Mouse (Mus musculus): ENCODE data around the gene Cdk10. TPM values are rescaled to one million over a fixed set of nuclear protein-coding genes. Genes with fewer than 3 reads are reported as not detected.
A peak's percentile ranks its signal among the peaks of the same experiment; 100 is the strongest.
"Not testable (repeated sequence)": the region's sequence is repeated elsewhere in the genome, so short reads cannot be mapped to it uniquely, and the experiment has no call there.

Gene Cdk10
- 10 to 100 TPM; 14.2 to 18.7 TPM for total RNA-seq (2021)
- long read RNA-seq, experiment 1, transcript Cdk10-201 (13 exons, 1,642 nt), result major isoform, 6 of 12 reads
- long read RNA-seq, experiment 1, partial matches to known transcripts, result 2 of 12 reads
- long read RNA-seq, experiment 1, other reads (novel, unspliced or antisense), result 4 of 12 reads
- long read RNA-seq, experiment 2, partial matches to known transcripts, result 0 of 9 reads
- long read RNA-seq, experiment 2, other reads (novel, unspliced or antisense), result 2 of 9 reads

GRCm38 (mm10) chr8:123224278-123225266 is at the start of gene Cdk10:
Gene Cdk10, plus strand, starts transcription at chr8:123224842.
- peak; percentile 92 for DNase-seq

- DNase-seq, result peak; percentile 37
These were observed 43.3 kb upstream of the Cdk10 start for GRCm38 (mm10) chr8:123181391-123181790.

GRCm38 (mm10) chr8:123185566-123186409 is 38.9 kb upstream of the Cdk10 start, which contains the start of gene Dpep1:
Gene Dpep1, plus strand, starts transcription at chr8:123186242.
- peak; percentile 37 for DNase-seq

- DNase-seq, result no peak
These were observed 36.6 kb upstream of the Cdk10 start for GRCm38 (mm10) chr8:123188006-123188405.

- no peak for DNase-seq
These were observed 35.8 kb upstream of the Cdk10 start for GRCm38 (mm10) chr8:123188841-123189240.

- peak; percentile 85 for DNase-seq
These were observed 34.0 kb upstream of the Cdk10 start for GRCm38 (mm10) chr8:123190678-123191077.

- no peak for DNase-seq
These were observed 32.7 kb upstream of the Cdk10 start for GRCm38 (mm10) chr8:123191908-123192307.

GRCm38 (mm10) chr8:123193771-123194170 is 30.9 kb upstream of the Cdk10 start:
- no peak for DNase-seq

- not testable (repeated sequence) for DNase-seq
These were observed 27.6 kb upstream of the Cdk10 start for GRCm38 (mm10) chr8:123197016-123197415.

GRCm38 (mm10) chr8:123199864-123200263 is 24.8 kb upstream of the Cdk10 start:
- DNase-seq, result no peak

- peak; percentile 79 for DNase-seq
These were observed 22.4 kb upstream of the Cdk10 start for GRCm38 (mm10) chr8:123202288-123202687.

GRCm38 (mm10) chr8:123203571-123203970 is 21.1 kb upstream of the Cdk10 start:
- no peak for DNase-seq

- no peak for DNase-seq
These were observed 12.8 kb upstream of the Cdk10 start for GRCm38 (mm10) chr8:123211876-123212275.

GRCm38 (mm10) chr8:123212321-123213117 is 12.1 kb upstream of the Cdk10 start, which contains the start of the genes Chmp1a and Spata33:
Gene Chmp1a, minus strand, starts transcription at chr8:123212763.
Gene Spata33, plus strand, starts transcription at chr8:123212832.
- peak; percentile 89 for DNase-seq

GRCm38 (mm10) chr8:123213118-123213772 is 11.4 kb upstream of the Cdk10 start:
- DNase-seq, result no peak

- DNase-seq, result no peak
These were observed 9.2 kb upstream of the Cdk10 start for GRCm38 (mm10) chr8:123215430-123215829.

GRCm38 (mm10) chr8:123220917-123221316 is 3.7 kb upstream of the Cdk10 start:
- DNase-seq, result no peak

GRCm38 (mm10) chr8:123228416-123228815 is 3.8 kb downstream of the Cdk10 start:
- DNase-seq, result no peak

- not testable (repeated sequence) for DNase-seq
These were observed 5.7 kb downstream of the Cdk10 start for GRCm38 (mm10) chr8:123230326-123230725.

GRCm38 (mm10) chr8:123231742-123232141 is 7.1 kb downstream of the Cdk10 start:
- no peak for DNase-seq

- DNase-seq, result no peak
These were observed 7.9 kb downstream of the Cdk10 start for GRCm38 (mm10) chr8:123232553-123232952.
